Mouse (Mus musculus): Measurements from ENCODE around the gene Mapkap1. TPM values are rescaled to one million over a fixed set of nuclear protein-coding genes. Genes with fewer than 3 reads are reported as not detected.

Mapkap1 gene
- polyA plus RNA-seq, 1 experiment from 2014 or later, result 91.1 TPM

GRCm38 (mm10) chr2:34563089-34563694 is 156.6 kb downstream of the Mapkap1 start:
- Histone ChIP-seq H3K4me3 (ENCODE audit: low read depth, low read length) (no peak overlapping the region), H3K4me1 (ENCODE audit: control insufficient read depth, insufficient read depth, low read length) (peaks cover 6% of the 10 kb centered on the region; the same call in 1 of the 2 replicates), H3K36me3 (ENCODE audit: control insufficient read depth, insufficient read depth, low read length) (no peaks in the 10 kb centered on the region), H3K9ac (replicated peaks; ENCODE audit: low read depth, low read length) (no peak overlapping the region; the same call in 1 of the 2 replicates), H3K9me3 (ENCODE audit: control insufficient read depth, low read depth, low read length) (no peaks in the 10 kb centered on the region), H3K4me2 (replicated peaks; ENCODE audit: low read depth, low read length) (no peak overlapping the region), H3K27ac (ENCODE audit: low read length) (peak overlapping the region; percentile 93), H3K27me3 (ENCODE audit: control insufficient read depth, insufficient read depth, low read length) (no peaks in the 10 kb centered on the region)
- peak; percentile 81; the same call in 1 of the 2 replicates for ATAC-seq (ENCODE audit: insufficient number of reproducible peaks, insufficient read depth, low FRiP score, low read depth)
- WGBS, result 52% methylated on average over 12 of the region's 12 CpGs

- Histone ChIP-seq H3K27ac (ENCODE audit: low read length) (peak overlapping the region; percentile 93), H3K9ac (replicated peaks; ENCODE audit: low read depth, low read length) (no peak overlapping the region), H3K4me3 (ENCODE audit: low read depth, low read length) (no peak overlapping the region), H3K4me2 (replicated peaks; ENCODE audit: low read depth, low read length) (no peak overlapping the region), H3K4me1 (ENCODE audit: control insufficient read depth, insufficient read depth, low read length) (peaks cover 6% of the 10 kb centered on the region; the same call in 1 of the 2 replicates), H3K9me3 (ENCODE audit: control insufficient read depth, low read depth, low read length) (no peaks in the 10 kb centered on the region), H3K27me3 (ENCODE audit: control insufficient read depth, insufficient read depth, low read length) (no peaks in the 10 kb centered on the region), H3K36me3 (ENCODE audit: control insufficient read depth, insufficient read depth, low read length) (no peaks in the 10 kb centered on the region)
- no peak for ATAC-seq (ENCODE audit: insufficient number of reproducible peaks, insufficient read depth, low FRiP score, low read depth)
Measured at GRCm38 (mm10) chr2:34563865-34564264, 157.3 kb downstream of the Mapkap1 start.

- H3K27ac ChIP-seq (ENCODE audit: low read length), result no peak overlapping the region
- peaks cover 15% of the 10 kb centered on the region; the same call in 1 of the 2 replicates for H3K4me1 ChIP-seq (ENCODE audit: control insufficient read depth, insufficient read depth, low read length)
- H3K27me3 ChIP-seq (ENCODE audit: control insufficient read depth, insufficient read depth, low read length), result no peaks in the 10 kb centered on the region
- no peaks in the 10 kb centered on the region for H3K9me3 ChIP-seq (ENCODE audit: control insufficient read depth, low read depth, low read length)
- WGBS, result 69% methylated on average over 4 of the region's 4 CpGs
- no peak for ATAC-seq (ENCODE audit: insufficient number of reproducible peaks, insufficient read depth, low FRiP score, low read depth)
- H3K36me3 ChIP-seq (ENCODE audit: control insufficient read depth, insufficient read depth, low read length), result no peaks in the 10 kb centered on the region
- H3K9ac ChIP-seq (replicated peaks; ENCODE audit: low read depth, low read length), result no peak overlapping the region
- H3K4me2 ChIP-seq (replicated peaks; ENCODE audit: low read depth, low read length), result no peak overlapping the region
- no peak overlapping the region for H3K4me3 ChIP-seq (ENCODE audit: low read depth, low read length)
Measured at GRCm38 (mm10) chr2:34566146-34566545, 159.6 kb downstream of the Mapkap1 start.

GRCm38 (mm10) chr2:34566601-34567000 is 160.0 kb downstream of the Mapkap1 start:
- no peak overlapping the region for H3K9ac ChIP-seq (replicated peaks; ENCODE audit: low read depth, low read length)
- no peak overlapping the region for H3K27ac ChIP-seq (ENCODE audit: low read length)
- no peaks in the 10 kb centered on the region for H3K9me3 ChIP-seq (ENCODE audit: control insufficient read depth, low read depth, low read length)
- ATAC-seq (ENCODE audit: insufficient number of reproducible peaks, insufficient read depth, low FRiP score, low read depth), result no peak
- WGBS, result 58% methylated on average over 1 of the region's 1 CpGs
- H3K4me3 ChIP-seq (ENCODE audit: low read depth, low read length), result no peak overlapping the region
- H3K36me3 ChIP-seq (ENCODE audit: control insufficient read depth, insufficient read depth, low read length), result no peaks in the 10 kb centered on the region
- H3K4me2 ChIP-seq (replicated peaks; ENCODE audit: low read depth, low read length), result no peak overlapping the region
- no peaks in the 10 kb centered on the region for H3K27me3 ChIP-seq (ENCODE audit: control insufficient read depth, insufficient read depth, low read length)
- peaks cover 15% of the 10 kb centered on the region; the same call in 1 of the 2 replicates for H3K4me1 ChIP-seq (ENCODE audit: control insufficient read depth, insufficient read depth, low read length)

DNA sequence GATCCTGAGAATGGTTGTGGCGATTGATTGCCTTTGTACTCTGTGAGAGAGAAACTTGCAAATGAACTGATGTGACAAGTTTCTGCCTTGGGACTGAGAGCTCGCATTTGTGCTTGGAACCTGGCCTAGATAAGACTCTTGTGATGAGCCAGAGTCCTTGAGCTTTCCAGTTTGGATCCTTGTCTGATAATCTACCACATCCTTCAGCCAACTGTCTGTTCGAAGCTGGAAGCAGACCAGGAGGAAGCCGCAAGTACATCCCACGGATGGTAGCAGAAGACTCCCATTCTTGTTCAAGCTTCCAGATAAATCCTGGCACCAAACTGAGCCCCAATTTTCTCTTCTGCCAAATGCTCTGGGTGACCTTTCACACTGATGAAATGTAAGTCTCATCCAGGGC is 162.6 kb downstream of the Mapkap1 start:
- no peak for ATAC-seq (ENCODE audit: insufficient number of reproducible peaks, insufficient read depth, low FRiP score, low read depth)
- Histone ChIP-seq H3K9ac (replicated peaks; ENCODE audit: low read depth, low read length) (no peak overlapping the region), H3K4me1 (ENCODE audit: control insufficient read depth, insufficient read depth, low read length) (peaks cover 20% of the 10 kb centered on the region; the same call in 1 of the 2 replicates), H3K27ac (ENCODE audit: low read length) (no peak overlapping the region), H3K27me3 (ENCODE audit: control insufficient read depth, insufficient read depth, low read length) (no peaks in the 10 kb centered on the region), H3K9me3 (ENCODE audit: control insufficient read depth, low read depth, low read length) (no peaks in the 10 kb centered on the region), H3K4me3 (ENCODE audit: low read depth, low read length) (no peak overlapping the region), H3K36me3 (ENCODE audit: control insufficient read depth, insufficient read depth, low read length) (no peaks in the 10 kb centered on the region), H3K4me2 (replicated peaks; ENCODE audit: low read depth, low read length) (no peak overlapping the region)
- 75% methylated on average over 5 of the region's 5 CpGs for WGBS

DNA sequence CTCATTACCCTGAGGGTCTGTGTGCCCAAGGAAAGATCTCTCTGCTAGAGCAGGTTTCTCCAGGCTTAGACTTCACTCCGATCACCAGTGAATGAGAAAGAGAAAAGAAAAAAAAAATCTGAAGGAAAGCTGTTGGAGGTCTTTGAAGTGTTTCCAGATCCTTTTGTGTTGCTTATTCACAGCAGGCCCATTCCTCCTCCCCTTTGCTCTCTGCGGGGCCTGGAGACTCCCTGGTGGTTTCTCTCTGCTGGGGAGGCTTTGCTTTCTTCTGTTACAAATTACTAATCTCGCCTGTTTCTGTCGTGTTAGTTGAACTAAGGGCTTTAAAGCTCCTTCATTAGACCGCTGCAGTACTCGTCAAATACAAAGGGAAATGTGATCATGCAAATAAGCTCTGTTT is 163.8 kb downstream of the Mapkap1 start:
- Histone ChIP-seq H3K4me2 (replicated peaks; ENCODE audit: low read depth, low read length) (no peak overlapping the region), H3K9me3 (ENCODE audit: control insufficient read depth, low read depth, low read length) (no peaks in the 10 kb centered on the region), H3K27me3 (ENCODE audit: control insufficient read depth, insufficient read depth, low read length) (no peaks in the 10 kb centered on the region), H3K36me3 (ENCODE audit: control insufficient read depth, insufficient read depth, low read length) (no peaks in the 10 kb centered on the region), H3K4me3 (ENCODE audit: low read depth, low read length) (no peak overlapping the region), H3K4me1 (ENCODE audit: control insufficient read depth, insufficient read depth, low read length) (peaks cover 20% of the 10 kb centered on the region; the same call in 1 of the 2 replicates), H3K27ac (ENCODE audit: low read length) (no peak overlapping the region), H3K9ac (replicated peaks; ENCODE audit: low read depth, low read length) (no peak overlapping the region)
- no peak for ATAC-seq (ENCODE audit: insufficient number of reproducible peaks, insufficient read depth, low FRiP score, low read depth)
- WGBS, result 30% methylated on average over 6 of the region's 6 CpGs

DNA sequence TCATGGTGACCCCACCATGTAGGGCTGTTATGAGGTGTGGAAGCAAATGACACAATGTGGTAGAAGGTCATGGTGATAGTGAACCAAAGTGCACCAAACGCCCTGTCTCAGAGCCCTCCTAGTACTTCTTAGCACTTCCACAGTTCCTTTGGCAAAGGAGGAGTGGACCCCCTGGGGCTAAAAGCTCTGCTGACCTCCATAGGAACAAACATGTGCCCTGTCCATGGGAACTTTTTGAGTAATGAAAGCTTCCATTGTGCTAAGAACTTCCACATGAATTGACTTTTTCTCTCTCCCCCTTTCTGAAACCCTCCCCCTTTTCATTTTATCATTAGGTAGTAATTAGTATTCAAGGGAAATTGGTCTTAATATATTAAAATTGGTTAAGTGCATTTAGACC is 164.5 kb downstream of the Mapkap1 start:
- Histone ChIP-seq H3K4me1 (ENCODE audit: control insufficient read depth, insufficient read depth, low read length) (peaks cover 20% of the 10 kb centered on the region; the same call in 1 of the 2 replicates), H3K27me3 (ENCODE audit: control insufficient read depth, insufficient read depth, low read length) (no peaks in the 10 kb centered on the region), H3K9me3 (ENCODE audit: control insufficient read depth, low read depth, low read length) (no peaks in the 10 kb centered on the region), H3K9ac (replicated peaks; ENCODE audit: low read depth, low read length) (no peak overlapping the region), H3K27ac (ENCODE audit: low read length) (no peak overlapping the region), H3K4me2 (replicated peaks; ENCODE audit: low read depth, low read length) (no peak overlapping the region), H3K36me3 (ENCODE audit: control insufficient read depth, insufficient read depth, low read length) (no peaks in the 10 kb centered on the region), H3K4me3 (ENCODE audit: low read depth, low read length) (no peak overlapping the region)
- WGBS, result 58% methylated on average over 1 of the region's 1 CpGs
- no peak for ATAC-seq (ENCODE audit: insufficient number of reproducible peaks, insufficient read depth, low FRiP score, low read depth)

DNA sequence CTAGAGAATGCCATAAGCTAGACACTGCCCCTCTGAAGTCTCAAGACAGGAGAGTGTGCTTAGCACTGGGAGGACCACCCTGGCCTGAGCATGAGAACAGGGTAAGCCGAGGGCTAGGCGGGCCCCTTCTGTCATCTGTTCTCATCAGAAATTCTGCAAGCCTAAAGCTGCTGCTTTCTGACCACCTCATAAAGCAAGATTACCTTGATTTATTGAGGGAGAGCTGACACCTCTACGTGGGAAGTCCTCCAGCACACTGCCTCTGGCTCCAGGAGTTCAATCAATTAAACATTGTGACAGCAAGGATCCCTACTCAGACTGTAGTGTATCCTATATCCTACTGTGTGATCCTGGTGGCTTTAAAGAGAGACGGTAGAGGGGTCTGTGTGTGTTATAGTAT is 166.5 kb downstream of the Mapkap1 start:
- no peak overlapping the region for H3K4me3 ChIP-seq (ENCODE audit: low read depth, low read length)
- H3K9me3 ChIP-seq (ENCODE audit: control insufficient read depth, low read depth, low read length), result no peaks in the 10 kb centered on the region
- H3K4me1 ChIP-seq (ENCODE audit: control insufficient read depth, insufficient read depth, low read length), result peaks cover 20% of the 10 kb centered on the region; the same call in 1 of the 2 replicates
- no peak overlapping the region for H3K9ac ChIP-seq (replicated peaks; ENCODE audit: low read depth, low read length)
- 18% methylated on average over 4 of the region's 4 CpGs for WGBS
- no peak overlapping the region for H3K27ac ChIP-seq (ENCODE audit: low read length)
- peak; percentile 67; the same call in 1 of the 2 replicates for ATAC-seq (ENCODE audit: insufficient number of reproducible peaks, insufficient read depth, low FRiP score, low read depth)
- no peaks in the 10 kb centered on the region for H3K27me3 ChIP-seq (ENCODE audit: control insufficient read depth, insufficient read depth, low read length)
- H3K36me3 ChIP-seq (ENCODE audit: control insufficient read depth, insufficient read depth, low read length), result no peaks in the 10 kb centered on the region
- no peak overlapping the region for H3K4me2 ChIP-seq (replicated peaks; ENCODE audit: low read depth, low read length)

DNA sequence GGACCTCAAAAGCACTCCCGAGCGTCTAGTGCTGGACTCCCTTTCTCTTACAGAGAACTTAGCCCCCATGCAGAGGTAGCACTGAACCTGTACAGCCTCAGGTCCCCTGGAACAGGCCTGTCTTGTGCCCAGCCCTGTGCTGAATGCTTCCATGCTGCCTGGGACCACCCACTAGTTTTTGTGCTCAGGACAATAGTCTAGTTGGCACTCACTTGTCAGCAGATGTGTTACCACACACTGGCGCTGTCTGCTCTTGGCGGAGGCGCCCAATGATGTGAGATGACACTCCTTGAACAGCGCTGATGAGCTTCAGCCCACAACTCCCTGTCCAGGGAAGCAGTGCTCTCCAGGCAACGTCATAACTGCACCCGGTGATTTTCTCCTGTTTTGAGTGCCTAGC is 182.0 kb downstream of the Mapkap1 start:
- ATAC-seq (ENCODE audit: insufficient number of reproducible peaks, insufficient read depth, low FRiP score, low read depth), result no peak
- 85% methylated on average over 8 of the region's 8 CpGs for WGBS
- 0 out of 2 replicates have a peak, but pooled peaks cover 7% of the 10 kb centered on the region for H3K36me3 ChIP-seq (ENCODE audit: control insufficient read depth, insufficient read depth, low read length)
- H3K9me3 ChIP-seq (ENCODE audit: control insufficient read depth, low read depth, low read length), result no peaks in the 10 kb centered on the region
- 0 out of 2 replicates have a peak overlapping the region, but pooled peaks have one; percentile 6 for H3K27ac ChIP-seq (ENCODE audit: low read length)
- H3K9ac ChIP-seq (replicated peaks; ENCODE audit: low read depth, low read length), result no peak overlapping the region
- H3K4me2 ChIP-seq (replicated peaks; ENCODE audit: low read depth, low read length), result no peak overlapping the region
- H3K4me1 ChIP-seq (ENCODE audit: control insufficient read depth, insufficient read depth, low read length), result peaks cover 22% of the 10 kb centered on the region
- no peak overlapping the region for H3K4me3 ChIP-seq (ENCODE audit: low read depth, low read length)
- H3K27me3 ChIP-seq (ENCODE audit: control insufficient read depth, insufficient read depth, low read length), result no peaks in the 10 kb centered on the region
